Mouse (Mus musculus) stomach, embryonic 14.5 days (tissue): ENCODE results near the gene 1110059G10Rik. TPM values are rescaled to one million over a fixed set of nuclear protein-coding genes. Genes with fewer than 3 reads are reported as not detected.

Source experiments
- ATAC-seq: fragments of 200-750 bp; cut with Nextera tagmentation; 2 replicates; pipeline ENCODE4 v1.8.0; 2017; ENCODE audit warnings: low read depth, moderate TSS enrichment; ENCODE audit not compliant: insufficient number of reproducible peaks, insufficient read depth, low FRiP score
- H3K27ac ChIP-seq: fragments of 300-500 bp; sonication (generic); 2 replicates; pipeline ENCODE4 v1.5.1; 2014; ENCODE audit warnings: mild to moderate bottlenecking, low read length, moderate library complexity, mixed read lengths
- H3K27me3 ChIP-seq: fragments of 300-500 bp; sonication (generic); 2 replicates; pipeline ENCODE4 v1.6.1; 2014; ENCODE audit warnings: low read length, control low read depth, mixed read lengths; ENCODE audit not compliant: control insufficient read depth, insufficient read depth
- H3K36me3 ChIP-seq: fragments of 300-500 bp; sonication (generic); 2 replicates; pipeline ENCODE4 v1.6.1; 2014; ENCODE audit warnings: mild to moderate bottlenecking, control low read depth, low read length, moderate library complexity, mixed read lengths; ENCODE audit not compliant: control insufficient read depth, insufficient read depth
- H3K4me1 ChIP-seq: fragments of 300-500 bp; sonication (generic); 2 replicates; pipeline ENCODE4 v1.6.1; 2014; ENCODE audit warnings: low read length, control low read depth, mixed read lengths; ENCODE audit not compliant: control insufficient read depth, insufficient read depth
- H3K4me2 ChIP-seq: fragments of 300-500 bp; sonication (generic); replicated peaks from 2 replicates; pipeline ENCODE4 v1.6.1; 2014; ENCODE audit warnings: low read depth, low read length, control low read depth
- H3K4me3 ChIP-seq: fragments of 300-500 bp; sonication (generic); 2 replicates; pipeline ENCODE4 v1.5.1; 2014; ENCODE audit warnings: low read depth, low read length, control low read depth
- H3K9ac ChIP-seq: fragments of 300-500 bp; sonication (generic); replicated peaks from 2 replicates; pipeline ENCODE4 v1.6.1; 2014; ENCODE audit warnings: low read depth, mild to moderate bottlenecking, control low read depth, low read length, moderate library complexity, mixed read lengths
- H3K9me3 ChIP-seq: fragments of 300-500 bp; sonication (generic); 2 replicates; pipeline ENCODE4 v1.6.1; 2016; ENCODE audit warnings: low read depth, low read length, control low read depth; ENCODE audit not compliant: control insufficient read depth
- WGBS: fragments of 180-500 bp; shearing (Covaris S2); extraction: QIAGEN DNeasy Blood & Tissue Kit; methylation state at CpG from one replicate; pipeline ENCODE4 v1.1.7; 2014; 5-methylcytosine and 5-hydroxymethylcytosine counted together
- polyA plus RNA-seq: library from polyadenylated mRNA; unstranded; fragments of >200 nt; fragmentation: Nextera tagmentation; extraction: Ambion mirVana; gene quantifications from 2 replicates; pipeline ENCODE4 v1.2.1, GENCODE M21; 2014

1110059G10Rik gene
- polyA plus RNA-seq, 1 experiment from 2014 or later = 34.1 TPM

GRCm38 (mm10) chr9:122901047-122901446 is 49.8 kb downstream of the 1110059G10Rik start:
- Histone ChIP-seq H3K4me1 (no peaks in the 10 kb centered on the region), H3K4me2 (no peak overlapping the region), H3K27me3 (no peaks in the 10 kb centered on the region), H3K4me3 (no peak overlapping the region), H3K27ac (no peak overlapping the region), H3K9me3 (peaks cover 1% of the 10 kb centered on the region; the same call in 1 of the 2 replicates), H3K36me3 (no peaks in the 10 kb centered on the region), H3K9ac (no peak overlapping the region)
- no peak for ATAC-seq
- 91% methylated on average over 2 of the region's 2 CpGs for WGBS

Other genes starting within 250 kb of the 1110059G10Rik start
- 0.06 TPM in 1 of 2 replicates, not detected in the other for gene Topaz1, start 203.7 kb downstream of the 1110059G10Rik start, polyA plus RNA-seq
- gene Tcaim, start 145.5 kb downstream of the 1110059G10Rik start, polyA plus RNA-seq = 7.2 and 7.8 TPM in 2 replicates
- gene Gm35549, start 107.0 kb downstream of the 1110059G10Rik start, polyA plus RNA-seq = 0.72 TPM in 1 of 2 replicates, not detected in the other
- gene Zfp445, start 85.0 kb downstream of the 1110059G10Rik start, polyA plus RNA-seq = 68.3 and 69.6 TPM in 2 replicates
- gene Zkscan7, start 65.3 kb downstream of the 1110059G10Rik start, polyA plus RNA-seq = 2.7 and 3.7 TPM in 2 replicates
- 17.8 and 21.1 TPM in 2 replicates for gene Zfp105, start 27.9 kb downstream of the 1110059G10Rik start, polyA plus RNA-seq
- 63.6 and 75.7 TPM in 2 replicates for gene Kif15, start within 50 bp of the 1110059G10Rik start, polyA plus RNA-seq
- 24.8 and 24.9 TPM in 2 replicates for gene Tmem42, start 70.3 kb upstream of the 1110059G10Rik start, polyA plus RNA-seq
- gene Tgm4, start 83.7 kb upstream of the 1110059G10Rik start, polyA plus RNA-seq = 0.87 TPM in 1 of 2 replicates, not detected in the other
- 55.9 and 57.3 TPM in 2 replicates for gene Zdhhc3, start 162.2 kb upstream of the 1110059G10Rik start, polyA plus RNA-seq
- 123 and 133 TPM in 2 replicates for gene Exosc7, start 162.2 kb upstream of the 1110059G10Rik start, polyA plus RNA-seq
- gene Clec3b, start 199.9 kb upstream of the 1110059G10Rik start, polyA plus RNA-seq = 0.26 TPM in 1 of 2 replicates, not detected in the other